Mouse (Mus musculus): Measurements from ENCODE around the gene Ift22. TPM values are rescaled to one million over a fixed set of nuclear protein-coding genes. Genes with fewer than 3 reads are reported as not detected.

Gene Ift22
- polyA plus RNA-seq, 1 experiment, result 19.6 TPM

DNA sequence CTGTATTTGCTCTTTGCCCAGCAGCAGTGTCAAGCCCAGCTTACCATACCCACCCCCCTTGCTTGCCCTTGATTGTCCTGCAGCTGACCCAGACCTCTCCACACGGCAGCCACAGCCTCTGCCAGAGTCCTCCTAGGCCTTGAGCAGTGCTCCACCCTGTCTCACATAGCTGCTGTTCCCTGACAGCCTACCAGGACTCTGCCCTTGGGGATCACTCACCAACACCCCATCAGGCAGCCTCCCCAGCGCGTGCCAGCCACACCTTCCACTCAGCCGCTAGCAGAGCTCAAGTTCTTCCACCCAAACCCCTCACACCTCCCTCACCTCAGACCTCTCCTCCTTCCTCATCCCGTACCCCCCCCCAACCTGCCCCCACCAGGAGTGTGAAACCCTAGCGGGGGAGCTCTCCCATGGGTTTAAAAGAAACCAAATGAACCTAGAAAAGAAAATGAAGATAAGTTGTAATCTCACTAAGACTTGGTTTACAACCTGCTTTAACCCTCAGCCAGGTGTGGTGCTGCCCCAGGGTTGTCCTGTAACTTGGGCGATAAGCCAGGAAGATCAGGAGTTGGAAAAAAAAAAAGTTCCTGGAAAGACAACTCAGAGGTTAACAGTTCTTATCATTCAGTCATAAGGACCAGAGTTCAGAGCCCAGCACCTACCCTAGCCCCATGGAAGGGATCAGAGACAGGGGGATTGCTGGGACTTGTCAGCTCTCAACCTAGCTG lies 16.0 kb downstream of the Ift22 start:
- no peaks in the 10 kb centered on the region for H3K27me3 ChIP-seq (ENCODE audit: control insufficient read depth, insufficient read depth, insufficient read length)
- H3K79me2 ChIP-seq (ENCODE audit: control insufficient read depth, insufficient read depth), result no peaks in the 10 kb centered on the region
- H3ac ChIP-seq (ENCODE audit: control insufficient read depth, insufficient read length), result no peak overlapping the region
- no peak overlapping the region for H3K4me3 ChIP-seq
- no peaks in the 10 kb centered on the region for H3K36me3 ChIP-seq (ENCODE audit: control insufficient read depth, insufficient read depth)
- no peak overlapping the region for H3K4me2 ChIP-seq (ENCODE audit: low read depth)
- TF ChIP-seq CEBPB (IDR thresholded peaks at IDR 0.05; ENCODE audit: insufficient read depth, poor library complexity, severe bottlenecking) (no peak), POLR2AphosphoS2 (IDR thresholded peaks at IDR 0.05; ENCODE audit: insufficient read length, low read depth) (no peak), E2F4 (IDR thresholded peaks at IDR 0.05; ENCODE audit: insufficient read depth) (no peak), MYOG (IDR thresholded peaks at IDR 0.05; ENCODE audit: control insufficient read depth in 1 of 3, insufficient read depth in 1 of 3, insufficient read length in 2 of 3, low read depth in 2 of 3) (no peak), MAX (IDR thresholded peaks at IDR 0.05; ENCODE audit: low read depth) (no peak), POLR2A (IDR thresholded peaks at IDR 0.05; ENCODE audit: insufficient read length, low read depth) (no peak), TCF3 (IDR thresholded peaks at IDR 0.05; ENCODE audit: insufficient read length, low read depth) (no peak), USF1 (IDR thresholded peaks at IDR 0.05; ENCODE audit: low read depth) (no peak), TCF12 (IDR thresholded peaks at IDR 0.05; ENCODE audit: insufficient read depth, poor library complexity, severe bottlenecking) (no peak), MYOD1 (IDR thresholded peaks at IDR 0.05; ENCODE audit: control insufficient read depth in 1 of 3, insufficient read length in 2 of 3, low read depth in 2 of 3) (no peak), SRF (IDR thresholded peaks at IDR 0.05; ENCODE audit: control insufficient read depth, insufficient read length, low read depth) (no peak), REST (IDR thresholded peaks at IDR 0.05; ENCODE audit: insufficient read depth, insufficient read length) (no peak)

- no peak overlapping the region for H3K4me2 ChIP-seq (ENCODE audit: low read depth)
- H3K79me2 ChIP-seq (ENCODE audit: control insufficient read depth, insufficient read depth), result no peaks in the 10 kb centered on the region
- H3K27me3 ChIP-seq (ENCODE audit: control insufficient read depth, insufficient read depth, insufficient read length), result no peaks in the 10 kb centered on the region
- H3K36me3 ChIP-seq (ENCODE audit: control insufficient read depth, insufficient read depth), result no peaks in the 10 kb centered on the region
- H3K4me3 ChIP-seq, result no peak overlapping the region
- TF ChIP-seq REST (IDR thresholded peaks at IDR 0.05; ENCODE audit: insufficient read depth, insufficient read length), result no peak
- TF ChIP-seq POLR2A (IDR thresholded peaks at IDR 0.05; ENCODE audit: insufficient read length, low read depth), result no peak
- no peak for TF ChIP-seq TCF12 (IDR thresholded peaks at IDR 0.05; ENCODE audit: insufficient read depth, poor library complexity, severe bottlenecking)
- TF ChIP-seq SRF (IDR thresholded peaks at IDR 0.05; ENCODE audit: control insufficient read depth, insufficient read length, low read depth), result no peak
- no peak for TF ChIP-seq TCF3 (IDR thresholded peaks at IDR 0.05; ENCODE audit: insufficient read length, low read depth)
- no peak for TF ChIP-seq MAX (IDR thresholded peaks at IDR 0.05; ENCODE audit: low read depth)
- no peak for TF ChIP-seq CEBPB (IDR thresholded peaks at IDR 0.05; ENCODE audit: insufficient read depth, poor library complexity, severe bottlenecking)
- no peak for TF ChIP-seq USF1 (IDR thresholded peaks at IDR 0.05; ENCODE audit: low read depth)
- no peak for TF ChIP-seq E2F4 (IDR thresholded peaks at IDR 0.05; ENCODE audit: insufficient read depth)
- TF ChIP-seq MYOG (IDR thresholded peaks at IDR 0.05; ENCODE audit: control insufficient read depth in 1 of 3, insufficient read depth in 1 of 3, insufficient read length in 2 of 3, low read depth in 2 of 3), result no peak
- H3ac ChIP-seq (ENCODE audit: control insufficient read depth, insufficient read length), result no peak overlapping the region
Measured at GRCm38 (mm10) chr5:136929073-136929472, 21.1 kb downstream of the Ift22 start.

GRCm38 (mm10) chr5:136931896-136932295 lies 23.9 kb downstream of the Ift22 start:
- H3K4me2 ChIP-seq (ENCODE audit: low read depth), result no peak overlapping the region
- no peak for TF ChIP-seq TCF3 (IDR thresholded peaks at IDR 0.05; ENCODE audit: insufficient read length, low read depth)
- TF ChIP-seq CEBPB (IDR thresholded peaks at IDR 0.05; ENCODE audit: insufficient read depth, poor library complexity, severe bottlenecking), result no peak
- no peak for TF ChIP-seq MYOD1 (IDR thresholded peaks at IDR 0.05; ENCODE audit: control insufficient read depth in 1 of 3, insufficient read length in 2 of 3, low read depth in 2 of 3)
- no peak for TF ChIP-seq POLR2AphosphoS2 (IDR thresholded peaks at IDR 0.05; ENCODE audit: insufficient read length, low read depth)
- TF ChIP-seq REST (IDR thresholded peaks at IDR 0.05; ENCODE audit: insufficient read depth, insufficient read length), result no peak
- TF ChIP-seq USF1 (IDR thresholded peaks at IDR 0.05; ENCODE audit: low read depth), result no peak
- no peak for TF ChIP-seq SRF (IDR thresholded peaks at IDR 0.05; ENCODE audit: control insufficient read depth, insufficient read length, low read depth)
- no peak for TF ChIP-seq POLR2A (IDR thresholded peaks at IDR 0.05; ENCODE audit: insufficient read length, low read depth)

GRCm38 (mm10) chr5:136932956-136933355 lies 25.0 kb downstream of the Ift22 start:
- Histone ChIP-seq H3ac (ENCODE audit: control insufficient read depth, insufficient read length) (no peak overlapping the region), H3K27me3 (ENCODE audit: control insufficient read depth, insufficient read depth, insufficient read length) (no peaks in the 10 kb centered on the region), H3K36me3 (ENCODE audit: control insufficient read depth, insufficient read depth) (no peaks in the 10 kb centered on the region), H3K4me3 (no peak overlapping the region), H3K4me2 (ENCODE audit: low read depth) (no peak overlapping the region), H3K79me2 (ENCODE audit: control insufficient read depth, insufficient read depth) (no peaks in the 10 kb centered on the region)
- TF ChIP-seq REST (IDR thresholded peaks at IDR 0.05; ENCODE audit: insufficient read depth, insufficient read length), result no peak
- no peak for TF ChIP-seq SRF (IDR thresholded peaks at IDR 0.05; ENCODE audit: control insufficient read depth, insufficient read length, low read depth)
- TF ChIP-seq TCF12 (IDR thresholded peaks at IDR 0.05; ENCODE audit: insufficient read depth, poor library complexity, severe bottlenecking), result no peak
- TF ChIP-seq MYOD1 (IDR thresholded peaks at IDR 0.05; ENCODE audit: control insufficient read depth in 1 of 3, insufficient read length in 2 of 3, low read depth in 2 of 3), result no peak
- TF ChIP-seq POLR2AphosphoS2 (IDR thresholded peaks at IDR 0.05; ENCODE audit: insufficient read length, low read depth), result no peak
- TF ChIP-seq TCF3 (IDR thresholded peaks at IDR 0.05; ENCODE audit: insufficient read length, low read depth), result no peak
- TF ChIP-seq MAX (IDR thresholded peaks at IDR 0.05; ENCODE audit: low read depth), result no peak
- no peak for TF ChIP-seq POLR2A (IDR thresholded peaks at IDR 0.05; ENCODE audit: insufficient read length, low read depth)
- TF ChIP-seq USF1 (IDR thresholded peaks at IDR 0.05; ENCODE audit: low read depth), result no peak
- TF ChIP-seq E2F4 (IDR thresholded peaks at IDR 0.05; ENCODE audit: insufficient read depth), result no peak
- no peak for TF ChIP-seq MYOG (IDR thresholded peaks at IDR 0.05; ENCODE audit: control insufficient read depth in 1 of 3, insufficient read depth in 1 of 3, insufficient read length in 2 of 3, low read depth in 2 of 3)
- TF ChIP-seq CEBPB (IDR thresholded peaks at IDR 0.05; ENCODE audit: insufficient read depth, poor library complexity, severe bottlenecking), result no peak

More at GRCm38 (mm10) chr5:136931896-136932295, 23.9 kb downstream of the Ift22 start:
- Histone ChIP-seq H3ac (ENCODE audit: control insufficient read depth, insufficient read length) (no peak overlapping the region), H3K27me3 (ENCODE audit: control insufficient read depth, insufficient read depth, insufficient read length) (no peaks in the 10 kb centered on the region), H3K36me3 (ENCODE audit: control insufficient read depth, insufficient read depth) (no peaks in the 10 kb centered on the region), H3K79me2 (ENCODE audit: control insufficient read depth, insufficient read depth) (no peaks in the 10 kb centered on the region), H3K4me3 (no peak overlapping the region)
